Mouse (Mus musculus) limb, embryonic 14.5 days (tissue): ENCODE data around the gene Ggct. TPM values are rescaled to one million over a fixed set of nuclear protein-coding genes. Genes with fewer than 3 reads are reported as not detected.
A peak's percentile ranks its signal among the peaks of the same experiment; 100 is the strongest.

Experiments
- ATAC-seq: fragments of 200-750 bp; cut with Nextera tagmentation; 2 replicates; pipeline ENCODE4 v1.8.0; 2017; ENCODE audit warnings: low read depth, moderate number of reproducible peaks, moderate TSS enrichment; ENCODE audit not compliant: low FRiP score
- DNase-seq: peaks from one replicate; pipeline ENCODE4 v3.0.0-alpha.2; 2015; ENCODE audit warnings: low spot score
- H3K27ac ChIP-seq: fragments of 300-500 bp; sonication (generic); replicated peaks from 2 replicates; pipeline ENCODE4 v1.5.1; 2014; ENCODE audit warnings: low read depth, mild to moderate bottlenecking, low read length, moderate library complexity, mixed read lengths
- H3K27me3 ChIP-seq: fragments of 300-500 bp; sonication (generic); 2 replicates; pipeline ENCODE4 v1.6.1; 2014; ENCODE audit warnings: low read length, mixed read lengths; ENCODE audit not compliant: control insufficient read depth, insufficient read depth
- H3K36me3 ChIP-seq: fragments of 300-500 bp; sonication (generic); 2 replicates; pipeline ENCODE4 v1.6.1; 2014; ENCODE audit warnings: mild to moderate bottlenecking, low read length, moderate library complexity, mixed read lengths; ENCODE audit not compliant: control insufficient read depth, insufficient read depth
- H3K4me1 ChIP-seq: fragments of 300-500 bp; sonication (generic); 2 replicates; pipeline ENCODE4 v1.6.1; 2014; ENCODE audit warnings: antibody characterized with exemption, low read length, mixed read lengths; ENCODE audit not compliant: control insufficient read depth, insufficient read depth
- H3K4me2 ChIP-seq: fragments of 300-500 bp; sonication (generic); replicated peaks from 2 replicates; pipeline ENCODE4 v1.6.1; 2014; ENCODE audit warnings: low read depth, mild to moderate bottlenecking, low read length, moderate library complexity; ENCODE audit not compliant: severe bottlenecking
- H3K4me3 ChIP-seq: fragments of 300-500 bp; sonication (generic); replicated peaks from 2 replicates; pipeline ENCODE4 v1.5.1; 2014; ENCODE audit warnings: low read length
- H3K9ac ChIP-seq: fragments of 300-500 bp; sonication (generic); 2 replicates; pipeline ENCODE4 v1.6.1; 2014; ENCODE audit warnings: mild to moderate bottlenecking, low read depth, low read length, moderate library complexity; ENCODE audit not compliant: severe bottlenecking
- H3K9me3 ChIP-seq: fragments of 300-500 bp; sonication (generic); 2 replicates; pipeline ENCODE4 v1.6.1; 2016; ENCODE audit warnings: low read length; ENCODE audit not compliant: control insufficient read depth
- POLR2A ChIP-seq: fragments of 200-500 bp; IDR thresholded peaks from 2 replicates; pipeline ENCODE4 v1.8.0; 2012; ENCODE audit warnings: inconsistent platforms, mild to moderate bottlenecking, moderate library complexity, borderline replicate concordance; ENCODE audit not compliant: insufficient read depth, insufficient read length; ENCODE audit errors: extremely low read depth
- WGBS: fragments of 180-500 bp; shearing (Covaris S2); extraction: QIAGEN DNeasy Blood & Tissue Kit; methylation state at CpG from one replicate; pipeline ENCODE4 v1.1.7; 2014; 5-methylcytosine and 5-hydroxymethylcytosine counted together
- polyA plus RNA-seq, 2 experiments: library from polyadenylated mRNA; depleted of rRNA in 1 of 2; stranded (reverse) in 1 of 2; unstranded in 1 of 2; fragments of >200 nt; fragmentation: Nextera tagmentation in 1 of 2; extraction: Ambion mirVana in 1 of 2; gene quantifications; 2 replicates each; pipeline versions ENCODE4 v1.2.1 to v1.2.3; 2012 to 2014

The Ggct gene
- 2.0 and 4.0 TPM in 2 replicates for polyA plus RNA-seq (2012; rRNA removed)
- 9.3 and 11.4 TPM in 2 replicates for polyA plus RNA-seq (2014; fragmentation: Nextera tagmentation; extraction: Ambion mirVana)

- Histone ChIP-seq H3K27ac (no peak within 1 kb of the TSS), H3K4me1 (no peaks in the 10 kb centered on the region)
Observed at GRCm38 (mm10) chr6:54992734-54993260, at the start of gene Ggct. Gene Ggct, minus strand, starts transcription at chr6:54992950.

GRCm38 (mm10) chr6:55040031-55040430 lies 47.3 kb upstream of the Ggct start:
- Histone ChIP-seq H3K4me3 (no peak overlapping the region), H3K4me2 (no peak overlapping the region), H3K4me1 (peaks cover 25% of the 10 kb centered on the region), H3K36me3 (no peaks in the 10 kb centered on the region), H3K9ac (no peak overlapping the region), H3K9me3 (no peaks in the 10 kb centered on the region), H3K27me3 (no peaks in the 10 kb centered on the region), H3K27ac (no peak overlapping the region)
- ATAC-seq (no peak), DNase-seq (no peak)
- WGBS, result 89% methylated on average over 1 of the region's 1 CpGs
- no peak for TF ChIP-seq POLR2A

More at GRCm38 (mm10) chr6:54992734-54993260, at the start of gene Ggct:
- peak; percentile 98 for DNase-seq
- no peak for TF ChIP-seq POLR2A
- Histone ChIP-seq H3K9me3 (no peaks in the 10 kb centered on the region), H3K4me3 (peak within 1 kb of the TSS; percentile 43), H3K36me3 (no peaks in the 10 kb centered on the region), H3K27me3 (no peaks in the 10 kb centered on the region), H3K4me2 (peak within 1 kb of the TSS; percentile 66), H3K9ac (peak within 1 kb of the TSS; percentile 29)
- under 1% methylated on average over 36 of the region's 41 CpGs for WGBS
- peak; percentile 100 for ATAC-seq

- peak overlapping the region; percentile 94; the same call in 1 of the 2 replicates for H3K4me3 ChIP-seq
- DNase-seq (no peak), ATAC-seq (no peak)
Observed at GRCm38 (mm10) chr6:55039446-55039783, 46.7 kb upstream of the Ggct start.

GRCm38 (mm10) chr6:55038671-55039445 lies 46.1 kb upstream of the Ggct start:
- Histone ChIP-seq H3K9me3 (no peaks in the 10 kb centered on the region), H3K36me3 (no peaks in the 10 kb centered on the region), H3K4me2 (peak overlapping the region; percentile 66), H3K27ac (peak overlapping the region; percentile 90), H3K4me3 (peak overlapping the region; percentile 94), H3K27me3 (no peaks in the 10 kb centered on the region), H3K4me1 (peaks cover 19% of the 10 kb centered on the region), H3K9ac (peak overlapping the region; percentile 88)
- TF ChIP-seq POLR2A, result no peak
- no peak for DNase-seq
- WGBS, result 2% methylated on average over 12 of the region's 12 CpGs
- no peak for ATAC-seq

More at GRCm38 (mm10) chr6:55039446-55039783, 46.7 kb upstream of the Ggct start:
- Histone ChIP-seq H3K4me1 (peaks cover 25% of the 10 kb centered on the region), H3K4me2 (peak overlapping the region; percentile 66), H3K36me3 (no peaks in the 10 kb centered on the region), H3K27me3 (no peaks in the 10 kb centered on the region), H3K9ac (no peak overlapping the region), H3K27ac (no peak overlapping the region), H3K9me3 (no peaks in the 10 kb centered on the region)
- no peak for TF ChIP-seq POLR2A
- WGBS, result 67% methylated on average over 6 of the region's 6 CpGs

- H3K9ac ChIP-seq, result peak within 1 kb of the TSS; percentile 88
- H3K9me3 ChIP-seq, result no peaks in the 10 kb centered on the region
- ATAC-seq (peak; percentile 93), DNase-seq (peak; percentile 88)
- no peaks in the 10 kb centered on the region for H3K36me3 ChIP-seq
- peak within 1 kb of the TSS; percentile 94 for H3K4me3 ChIP-seq
- H3K4me1 ChIP-seq, result peaks cover 12% of the 10 kb centered on the region
- H3K27me3 ChIP-seq, result no peaks in the 10 kb centered on the region
- H3K27ac ChIP-seq, result peak within 1 kb of the TSS; percentile 90
- TF ChIP-seq POLR2A, result 0 out of 2 replicates have a peak, but pooled peaks have one; percentile 55
- 0% methylated on average over 68 of the region's 87 CpGs for WGBS
- peak within 1 kb of the TSS; percentile 66 for H3K4me2 ChIP-seq
Observed at GRCm38 (mm10) chr6:55037799-55038670, 45.3 kb upstream of the Ggct start, which contains the start of gene Gars. Gene Gars, plus strand, starts transcription at chr6:55038007.
